Mouse (Mus musculus) thymus, adult 2 months (tissue): ENCODE measurements at regions not wholly inside any gene's neighbourhood (a gene's known extent, or its start where the extent isn't known, plus 50 kb on each side); places are given as distances from the start of the nearest gene placed in this dataset.

ENCODE experiments used
- CTCF ChIP-seq: fragments of 200-500 bp; IDR thresholded peaks from 2 replicates; pipeline ENCODE4 v1.5.1; 2012; ENCODE audit warnings: mild to moderate bottlenecking, control low read depth, low read length, moderate library complexity, borderline replicate concordance; ENCODE audit not compliant: control insufficient read depth, poor library complexity, insufficient read depth; ENCODE audit errors: extremely low read depth
- POLR2A ChIP-seq: fragments of 200-500 bp; IDR thresholded peaks from 2 replicates; pipeline ENCODE4 v1.6.1; 2012; ENCODE audit warnings: mild to moderate bottlenecking, low read length, control low read depth, moderate library complexity; ENCODE audit not compliant: control insufficient read depth, poor library complexity, insufficient read depth; ENCODE audit errors: extremely low read depth

DNA sequence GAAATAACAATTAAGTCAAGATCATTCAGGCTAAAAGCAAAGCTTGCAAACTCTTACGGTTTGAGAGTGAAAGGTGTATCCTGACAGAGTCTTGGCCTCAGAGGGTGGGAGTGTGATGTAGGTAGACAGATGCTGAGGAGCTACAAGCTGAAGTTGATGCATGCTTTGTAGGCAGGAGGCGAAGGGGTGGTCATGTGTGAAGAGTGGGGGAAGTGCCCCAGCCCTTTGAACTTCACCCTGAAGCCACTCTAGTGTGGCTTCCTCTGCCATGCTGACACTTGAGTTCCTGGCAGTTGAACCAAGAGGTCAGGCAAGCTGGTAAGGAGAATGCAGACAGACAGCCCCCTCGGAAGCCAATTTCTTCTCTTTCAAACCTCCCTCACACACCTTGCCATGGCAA, 141.0 kb upstream of the Sox5 start:
- TF ChIP-seq POLR2A = no peak
- no peak for TF ChIP-seq CTCF
